Mouse (Mus musculus) embryonic facial prominence, embryonic 12.5 days (tissue): ENCODE results near the gene Pfdn4. TPM values are rescaled to one million over a fixed set of nuclear protein-coding genes. Genes with fewer than 3 reads are reported as not detected.

Source experiments
- ATAC-seq: fragments of 200-750 bp; cut with Nextera tagmentation; 2 replicates; pipeline ENCODE4 v1.8.0; 2017; ENCODE audit not compliant: insufficient number of reproducible peaks, insufficient read depth, low FRiP score, low TSS enrichment
- H3K27ac ChIP-seq: fragments of 300-500 bp; sonication (generic); 2 replicates; pipeline ENCODE4 v1.5.1; 2016; ENCODE audit warnings: mild to moderate bottlenecking
- H3K27me3 ChIP-seq: fragments of 300-500 bp; sonication (generic); 2 replicates; pipeline ENCODE4 v1.6.1; 2016; ENCODE audit warnings: mild to moderate bottlenecking, moderate library complexity
- H3K36me3 ChIP-seq: fragments of 300-500 bp; sonication (generic); 2 replicates; pipeline ENCODE4 v1.6.1; 2016; ENCODE audit warnings: mild to moderate bottlenecking
- H3K4me1 ChIP-seq: fragments of 300-500 bp; sonication (generic); 2 replicates; pipeline ENCODE4 v1.6.1; 2016
- H3K4me2 ChIP-seq: fragments of 300-500 bp; sonication (generic); replicated peaks from 2 replicates; pipeline ENCODE4 v1.6.1; 2016; ENCODE audit warnings: mild to moderate bottlenecking, moderate library complexity
- H3K4me3 ChIP-seq: fragments of 300-500 bp; sonication (generic); 2 replicates; pipeline ENCODE4 v1.5.1; 2016; ENCODE audit warnings: mild to moderate bottlenecking
- H3K9ac ChIP-seq: fragments of 300-500 bp; sonication (generic); 2 replicates; pipeline ENCODE4 v1.6.1; 2016; ENCODE audit warnings: mild to moderate bottlenecking, moderate library complexity
- H3K9me3 ChIP-seq: fragments of 300-500 bp; sonication (generic); 2 replicates; pipeline ENCODE4 v1.6.1; 2016; ENCODE audit warnings: mild to moderate bottlenecking, moderate library complexity
- WGBS: fragments of 180-500 bp; shearing (Covaris S2); methylation state at CpG from one replicate; pipeline ENCODE4 v1.1.7; 2016; 5-methylcytosine and 5-hydroxymethylcytosine counted together
- polyA plus RNA-seq: library from polyadenylated mRNA; unstranded; fragments of >200 nt; fragmentation: Nextera tagmentation; extraction: Ambion mirVana; gene quantifications from 2 replicates; pipeline ENCODE4 v1.2.1, GENCODE M21; 2016

Gene Pfdn4
- polyA plus RNA-seq, 1 experiment from 2014 or later: 95.7 TPM

DNA sequence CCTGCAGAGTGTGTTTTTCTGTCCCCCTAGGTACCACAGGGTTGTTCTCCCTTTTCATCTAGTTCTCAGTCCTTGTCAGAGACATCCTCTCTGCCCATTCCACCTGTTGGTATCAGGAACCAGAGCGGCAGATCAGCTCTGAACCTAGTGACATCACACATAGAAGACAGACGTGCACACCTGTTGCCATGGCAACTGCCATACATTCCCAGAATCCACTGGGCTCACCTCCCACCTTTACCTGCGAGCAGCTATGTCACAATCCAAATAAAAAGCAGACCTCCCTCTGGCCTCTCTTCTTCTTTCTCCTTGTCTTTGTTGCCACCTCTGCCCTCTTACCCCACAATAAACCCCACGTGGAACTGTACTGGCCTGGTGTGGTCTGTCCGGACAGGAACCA lies 25.6 kb upstream of the Pfdn4 start:
- Histone ChIP-seq H3K27me3 (peaks cover 3% of the 10 kb centered on the region; the same call in 1 of the 2 replicates), H3K9ac (no peak overlapping the region), H3K4me2 (no peak overlapping the region), H3K4me1 (0 out of 2 replicates have a peak, but pooled peaks cover 5% of the 10 kb centered on the region), H3K4me3 (no peak overlapping the region), H3K27ac (no peak overlapping the region), H3K36me3 (no peaks in the 10 kb centered on the region), H3K9me3 (peaks cover 2% of the 10 kb centered on the region; the same call in 1 of the 2 replicates)
- 78% methylated on average over 5 of the region's 5 CpGs for WGBS
- ATAC-seq: no peak

DNA sequence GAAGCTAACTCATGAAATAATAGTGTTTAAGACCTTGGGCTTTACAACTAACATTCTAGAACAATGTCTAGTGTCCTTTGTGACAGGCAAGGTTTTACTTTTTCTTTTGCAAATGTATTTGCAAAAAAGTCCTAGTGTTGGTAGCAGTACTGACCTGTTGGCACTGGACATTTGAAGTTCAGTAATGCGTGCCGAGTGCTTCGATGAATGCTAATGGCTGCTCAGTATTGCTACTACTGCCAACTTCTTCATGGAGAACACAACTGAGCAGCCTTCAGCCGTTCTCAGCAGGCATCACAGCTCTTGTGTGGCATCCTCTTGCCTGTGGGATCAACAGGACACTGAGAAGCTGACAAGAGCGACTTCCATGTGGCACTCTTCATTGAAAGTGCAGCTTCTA lies 22.1 kb upstream of the Pfdn4 start:
- Histone ChIP-seq H3K27ac (no peak overlapping the region), H3K36me3 (no peaks in the 10 kb centered on the region), H3K4me2 (no peak overlapping the region), H3K9ac (no peak overlapping the region), H3K9me3 (peaks cover 2% of the 10 kb centered on the region; the same call in 1 of the 2 replicates), H3K4me3 (no peak overlapping the region), H3K27me3 (peaks cover 3% of the 10 kb centered on the region; the same call in 1 of the 2 replicates), H3K4me1 (0 out of 2 replicates have a peak, but pooled peaks cover 5% of the 10 kb centered on the region)
- no peak for ATAC-seq
- whole genome bisulfite sequencing: 95% methylated on average over 5 of the region's 5 CpGs

DNA sequence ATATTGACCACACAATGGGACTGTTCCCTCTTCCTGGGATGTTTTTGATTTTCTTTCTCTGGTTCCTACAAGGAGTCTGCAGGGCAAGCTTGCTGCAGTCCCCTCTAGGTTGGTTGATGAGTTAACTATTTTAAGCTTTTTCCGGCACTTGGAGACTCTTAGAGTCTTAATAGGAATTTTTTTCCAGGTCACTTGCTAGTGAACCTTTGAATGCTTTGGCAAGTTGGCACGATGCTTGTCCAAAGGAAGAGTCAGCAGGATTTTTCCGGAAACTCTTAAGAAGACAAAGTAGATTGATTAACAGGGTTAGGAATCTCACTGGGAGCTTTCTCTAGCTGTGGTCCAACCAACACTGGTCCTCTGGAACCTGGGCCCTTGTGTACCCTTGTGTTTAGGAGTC lies 21.1 kb upstream of the Pfdn4 start:
- WGBS: 80% methylated on average over 3 of the region's 3 CpGs
- Histone ChIP-seq H3K27ac (no peak overlapping the region), H3K9me3 (peaks cover 2% of the 10 kb centered on the region; the same call in 1 of the 2 replicates), H3K4me2 (no peak overlapping the region), H3K27me3 (peaks cover 3% of the 10 kb centered on the region; the same call in 1 of the 2 replicates), H3K36me3 (no peaks in the 10 kb centered on the region), H3K9ac (no peak overlapping the region), H3K4me1 (no peaks in the 10 kb centered on the region), H3K4me3 (no peak overlapping the region)
- no peak for ATAC-seq

- 88% methylated on average over 11 of the region's 11 CpGs for WGBS
- Histone ChIP-seq H3K9me3 (peaks cover 2% of the 10 kb centered on the region; the same call in 1 of the 2 replicates), H3K27me3 (no peaks in the 10 kb centered on the region), H3K36me3 (no peaks in the 10 kb centered on the region), H3K4me1 (no peaks in the 10 kb centered on the region), H3K27ac (no peak overlapping the region), H3K9ac (no peak overlapping the region), H3K4me3 (no peak overlapping the region), H3K4me2 (no peak overlapping the region)
- ATAC-seq: no peak
These were observed 20.0 kb upstream of the Pfdn4 start for GRCm38 (mm10) chr2:170476215-170476614.

- H3K9ac ChIP-seq: no peak overlapping the region
- no peaks in the 10 kb centered on the region for H3K27me3 ChIP-seq
- no peak overlapping the region for H3K27ac ChIP-seq
- WGBS: 90% methylated on average over 8 of the region's 8 CpGs
- H3K36me3 ChIP-seq: no peaks in the 10 kb centered on the region
- H3K4me1 ChIP-seq: no peaks in the 10 kb centered on the region
- H3K9me3 ChIP-seq: peaks cover 2% of the 10 kb centered on the region; the same call in 1 of the 2 replicates
- ATAC-seq: no peak
- H3K4me2 ChIP-seq: no peak overlapping the region
- no peak overlapping the region for H3K4me3 ChIP-seq
These were observed 19.6 kb upstream of the Pfdn4 start for GRCm38 (mm10) chr2:170476643-170477042.

- Histone ChIP-seq H3K27ac (no peak overlapping the region), H3K36me3 (no peaks in the 10 kb centered on the region), H3K4me2 (no peak overlapping the region), H3K9ac (no peak overlapping the region), H3K4me3 (no peak overlapping the region), H3K4me1 (no peaks in the 10 kb centered on the region), H3K9me3 (no peaks in the 10 kb centered on the region), H3K27me3 (no peaks in the 10 kb centered on the region)
- 69% methylated on average over 10 of the region's 10 CpGs for WGBS
- no peak for ATAC-seq
These were observed 14.1 kb upstream of the Pfdn4 start for GRCm38 (mm10) chr2:170482019-170482540.

DNA sequence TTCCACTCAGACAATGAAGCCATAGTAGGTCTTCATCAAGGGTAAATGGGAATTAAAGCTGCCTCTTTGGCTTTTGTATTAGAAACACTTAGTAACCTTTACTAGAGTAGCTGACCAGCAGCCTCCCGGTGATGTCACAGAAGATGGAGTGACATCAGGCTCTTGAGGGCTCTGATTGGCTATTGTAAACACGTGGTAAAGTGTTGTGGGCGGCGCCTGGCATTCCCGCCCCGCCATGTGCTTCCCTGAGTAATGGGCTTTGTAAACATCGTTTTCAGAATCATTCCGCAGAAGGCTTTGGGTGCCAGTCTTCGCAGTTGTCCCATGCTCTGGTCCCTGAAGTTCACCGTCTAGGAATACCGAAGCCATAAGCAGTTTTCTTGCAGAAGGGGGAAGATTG lies 12.3 kb upstream of the Pfdn4 start:
- no peaks in the 10 kb centered on the region for H3K36me3 ChIP-seq
- no peak for ATAC-seq
- H3K9me3 ChIP-seq: no peaks in the 10 kb centered on the region
- no peaks in the 10 kb centered on the region for H3K27me3 ChIP-seq
- no peak overlapping the region for H3K4me2 ChIP-seq
- no peak overlapping the region for H3K27ac ChIP-seq
- WGBS: 66% methylated on average over 11 of the region's 11 CpGs
- no peak overlapping the region for H3K9ac ChIP-seq
- no peak overlapping the region for H3K4me3 ChIP-seq
- no peaks in the 10 kb centered on the region for H3K4me1 ChIP-seq

DNA sequence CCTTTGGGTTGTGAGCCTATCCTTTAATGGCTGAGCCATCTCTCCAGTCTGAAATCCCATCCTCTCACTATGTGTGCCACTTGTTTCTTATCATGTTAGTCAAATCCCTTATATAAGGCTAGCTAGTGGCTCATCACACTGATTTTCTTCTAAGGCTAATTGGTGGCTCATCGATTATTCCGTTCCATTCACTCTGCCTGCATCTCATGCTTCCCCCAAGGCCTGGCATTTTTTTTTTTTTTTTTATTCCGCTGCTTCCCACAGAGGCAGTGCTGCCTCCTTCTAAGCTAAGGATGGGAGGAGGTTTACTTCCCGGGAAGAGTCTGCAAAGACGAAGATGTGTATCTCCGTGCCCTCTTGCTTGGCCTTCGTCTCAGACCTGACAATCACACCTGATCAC lies 9.0 kb upstream of the Pfdn4 start:
- Histone ChIP-seq H3K4me1 (no peaks in the 10 kb centered on the region), H3K9me3 (no peaks in the 10 kb centered on the region), H3K9ac (no peak overlapping the region), H3K27me3 (0 out of 2 replicates have a peak, but pooled peaks cover 3% of the 10 kb centered on the region), H3K27ac (no peak overlapping the region), H3K4me2 (no peak overlapping the region), H3K4me3 (no peak overlapping the region), H3K36me3 (no peaks in the 10 kb centered on the region)
- no peak for ATAC-seq
- 73% methylated on average over 7 of the region's 7 CpGs for WGBS

DNA sequence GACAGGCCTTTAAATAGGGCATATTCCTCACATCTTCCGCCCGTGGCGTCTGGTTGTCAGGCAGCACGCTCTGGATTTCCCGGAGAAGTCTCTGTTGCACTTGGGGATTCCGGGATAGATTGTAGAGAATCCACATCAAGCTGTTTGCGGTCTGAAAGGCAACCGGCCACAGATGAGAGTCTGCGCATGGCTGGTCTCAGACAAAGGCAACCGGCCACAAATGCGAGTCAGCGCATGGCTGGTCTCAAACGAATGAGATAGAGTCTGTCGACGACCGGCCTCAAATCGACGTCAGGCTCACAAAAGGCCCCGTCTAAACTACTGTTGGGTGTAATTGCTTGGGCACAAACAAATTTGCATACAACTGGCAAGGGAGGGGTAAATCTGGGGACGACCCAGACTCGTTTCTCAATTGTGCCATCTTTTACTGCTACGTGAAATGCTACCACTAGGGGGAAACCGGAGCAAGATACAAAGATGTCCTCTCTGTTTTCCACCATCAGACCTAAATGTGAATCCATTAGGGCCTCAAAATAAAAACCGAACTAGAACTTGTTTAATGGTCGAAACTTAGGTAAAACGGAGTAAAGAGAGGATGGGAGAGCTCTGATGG lies 8.2 kb upstream of the Pfdn4 start:
- 60% methylated on average over 26 of the region's 26 CpGs for WGBS

GRCm38 (mm10) chr2:170494784-170495710 lies 1.2 kb upstream of the Pfdn4 start:
- no peak overlapping the region for H3K4me2 ChIP-seq
- no peak overlapping the region for H3K27ac ChIP-seq
- H3K9me3 ChIP-seq: no peaks in the 10 kb centered on the region
- WGBS: 6% methylated on average over 31 of the region's 31 CpGs
- ATAC-seq: no peak
- peaks cover 69% of the 10 kb centered on the region for H3K27me3 ChIP-seq
- no peaks in the 10 kb centered on the region for H3K36me3 ChIP-seq
- H3K9ac ChIP-seq: no peak overlapping the region
- peaks cover 21% of the 10 kb centered on the region for H3K4me1 ChIP-seq
- no peak overlapping the region for H3K4me3 ChIP-seq

More for the DNA sequence above, 8.2 kb upstream of the Pfdn4 start:
- ATAC-seq: no peak
- no peak overlapping the region for H3K27ac ChIP-seq
- peaks cover 7% of the 10 kb centered on the region for H3K27me3 ChIP-seq
- no peaks in the 10 kb centered on the region for H3K9me3 ChIP-seq
- no peak overlapping the region for H3K9ac ChIP-seq
- no peaks in the 10 kb centered on the region for H3K4me1 ChIP-seq
- H3K4me2 ChIP-seq: no peak overlapping the region
- H3K36me3 ChIP-seq: no peaks in the 10 kb centered on the region
- H3K4me3 ChIP-seq: no peak overlapping the region

DNA sequence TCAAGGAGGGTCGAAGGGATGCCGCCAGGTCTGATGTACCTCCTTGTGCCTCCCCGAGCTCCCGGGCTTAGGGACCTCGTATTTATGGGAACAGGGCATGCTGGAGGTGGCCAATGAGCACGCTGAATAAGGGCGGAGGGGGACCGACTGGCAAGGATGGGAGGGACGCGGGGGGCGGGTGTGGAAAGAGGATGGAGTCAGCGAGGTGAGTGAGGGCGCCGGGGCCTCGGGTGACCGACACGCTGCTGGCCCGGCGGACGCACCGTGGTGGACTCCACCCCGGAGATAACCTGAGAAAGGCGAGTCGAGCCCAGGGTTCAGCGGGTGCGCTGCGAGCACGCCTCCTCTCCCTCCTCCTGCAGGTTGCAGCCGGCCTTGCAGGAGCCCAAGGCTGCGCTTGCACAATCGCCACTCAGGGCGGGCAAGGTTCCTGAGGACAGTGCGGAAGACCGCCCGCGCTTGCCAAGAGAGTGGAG lies 901 bp downstream of the Pfdn4 start, which contains the start of gene Cyp24a1:
Gene Cyp24a1 (minus strand): TSS at position 55 of the 476 bp plus-strand sequence.
- no peak within 1 kb of the TSS for H3K27ac ChIP-seq
- peak within 1 kb of the TSS; percentile 36 for H3K9ac ChIP-seq
- peak within 1 kb of the TSS; percentile 31 for H3K4me3 ChIP-seq
- peaks cover 21% of the 10 kb centered on the region for H3K4me1 ChIP-seq
- H3K36me3 ChIP-seq: no peaks in the 10 kb centered on the region
- WGBS: under 1% methylated on average over 35 of the region's 36 CpGs
- H3K9me3 ChIP-seq: no peaks in the 10 kb centered on the region
- 0 out of 2 replicates have a peak, but pooled peaks have one; percentile 28 for ATAC-seq
- H3K27me3 ChIP-seq: peaks cover 71% of the 10 kb centered on the region
- H3K4me2 ChIP-seq: peak within 1 kb of the TSS; percentile 50
